Mouse (Mus musculus): ENCODE measurements around the gene Gas7. TPM values are rescaled to one million over a fixed set of nuclear protein-coding genes. Genes with fewer than 3 reads are reported as not detected.

Gene Gas7
- total RNA-seq, 2 experiments from 2014 or later, result 6.8 to 8.5 TPM

- TF ChIP-seq CTCF (IDR thresholded peaks at IDR 0.05), result no peak
- no peak overlapping the region for H3K4me3 ChIP-seq
- H3K27ac ChIP-seq, result peak overlapping the region; percentile 40
- DNase-seq, result peak; percentile 35
- intact Hi-C loops (cut with DNase I), result no loop called here
These were observed 94.7 kb downstream of the Gas7 start for GRCm38 (mm10) chr11:67549762-67550488.

- no peak overlapping the region for H3K27ac ChIP-seq
- TF ChIP-seq CTCF (IDR thresholded peaks at IDR 0.05), result no peak
- intact Hi-C loops (cut with DNase I), result no loop called here
- DNase-seq, result peak; percentile 4
- no peak overlapping the region for H3K4me3 ChIP-seq
These were observed 97.2 kb downstream of the Gas7 start for GRCm38 (mm10) chr11:67552400-67552799.

GRCm38 (mm10) chr11:67554276-67554675 is 99.0 kb downstream of the Gas7 start:
- DNase-seq, result peak; percentile 11
- no peak for TF ChIP-seq CTCF (IDR thresholded peaks at IDR 0.05)
- H3K27ac ChIP-seq, result no peak overlapping the region
- intact Hi-C loops (cut with DNase I), result no loop called here
- no peak overlapping the region for H3K4me3 ChIP-seq

GRCm38 (mm10) chr11:67556360-67556759 is 101.1 kb downstream of the Gas7 start:
- no peak overlapping the region for H3K4me3 ChIP-seq
- DNase-seq, result peak; percentile 8
- intact Hi-C loops (cut with DNase I), result loop anchor here (5.0 kb wide), 1 partner anchor 91 kb away; no protein-coding TSS in a partner anchor
- no peak for TF ChIP-seq CTCF (IDR thresholded peaks at IDR 0.05)
- H3K27ac ChIP-seq, result no peak overlapping the region

GRCm38 (mm10) chr11:67558772-67559448 is 103.7 kb downstream of the Gas7 start:
- no peak for TF ChIP-seq CTCF (IDR thresholded peaks at IDR 0.05)
- H3K27ac ChIP-seq, result peak overlapping the region; percentile 83
- no peak overlapping the region for H3K4me3 ChIP-seq
- DNase-seq, result peak; percentile 9
- intact Hi-C loops (cut with DNase I), result loop anchor here (5.0 kb wide), 1 partner anchor 88 kb away; no protein-coding TSS in a partner anchor

GRCm38 (mm10) chr11:67559522-67559921 is 104.3 kb downstream of the Gas7 start:
- peak overlapping the region; percentile 83 for H3K27ac ChIP-seq
- TF ChIP-seq CTCF (IDR thresholded peaks at IDR 0.05), result no peak
- DNase-seq, result peak; percentile 68
- intact Hi-C loops (cut with DNase I), result loop anchor here (5.0 kb wide), 1 partner anchor 88 kb away; no protein-coding TSS in a partner anchor
- no peak overlapping the region for H3K4me3 ChIP-seq

- H3K27ac ChIP-seq, result peak overlapping the region; percentile 5; the same call in 1 of the 2 replicates
- intact Hi-C loops (cut with DNase I), result no loop called here
- DNase-seq, result peak; percentile 35
- H3K4me3 ChIP-seq, result no peak overlapping the region
- no peak for TF ChIP-seq CTCF (IDR thresholded peaks at IDR 0.05)
These were observed 106.4 kb downstream of the Gas7 start for GRCm38 (mm10) chr11:67561631-67562030.

- Histone ChIP-seq H3K27ac (peak overlapping the region; percentile 56), H3K4me3 (no peak overlapping the region)
- intact Hi-C loops (cut with DNase I), result no loop called here
- peak; percentile 26 for DNase-seq
- TF ChIP-seq CTCF (IDR thresholded peaks at IDR 0.05), result no peak
These were observed 107.9 kb downstream of the Gas7 start for GRCm38 (mm10) chr11:67563141-67563540.

- DNase-seq, result peak; percentile 10
- intact Hi-C loops (cut with DNase I), result no loop called here
- H3K27ac ChIP-seq, result peak overlapping the region; percentile 56
- no peak overlapping the region for H3K4me3 ChIP-seq
- TF ChIP-seq CTCF (IDR thresholded peaks at IDR 0.05), result no peak
These were observed 108.9 kb downstream of the Gas7 start for GRCm38 (mm10) chr11:67564003-67564637.

- intact Hi-C loops (cut with DNase I), result no loop called here
- DNase-seq, result peak; percentile 5
- H3K27ac ChIP-seq, result no peak overlapping the region
- no peak for TF ChIP-seq CTCF (IDR thresholded peaks at IDR 0.05)
- H3K4me3 ChIP-seq, result no peak overlapping the region
These were observed 110.3 kb downstream of the Gas7 start for GRCm38 (mm10) chr11:67565512-67565911.

- intact Hi-C loops (cut with DNase I), result no loop called here
- DNase-seq, result peak; percentile 3
- Histone ChIP-seq H3K4me3 (no peak overlapping the region), H3K27ac (no peak overlapping the region)
- TF ChIP-seq CTCF (IDR thresholded peaks at IDR 0.05), result no peak
These were observed 111.5 kb downstream of the Gas7 start for GRCm38 (mm10) chr11:67566704-67567103.

- Histone ChIP-seq H3K27ac (0 out of 2 replicates have a peak overlapping the region, but pooled peaks have one; percentile 16), H3K4me3 (no peak overlapping the region)
- intact Hi-C loops (cut with DNase I), result no loop called here
- peak; percentile 11 for DNase-seq
- no peak for TF ChIP-seq CTCF (IDR thresholded peaks at IDR 0.05)
These were observed 111.9 kb downstream of the Gas7 start for GRCm38 (mm10) chr11:67567184-67567583.

- no peak for TF ChIP-seq CTCF (IDR thresholded peaks at IDR 0.05)
- intact Hi-C loops (cut with DNase I), result no loop called here
- Histone ChIP-seq H3K4me3 (no peak overlapping the region), H3K27ac (peak overlapping the region; percentile 2; the same call in 1 of the 2 replicates)
- DNase-seq, result peak; percentile 5
These were observed 112.8 kb downstream of the Gas7 start for GRCm38 (mm10) chr11:67567991-67568390.

Measured in gastrocnemius, adult 2 months (tissue).